Mouse (Mus musculus): ENCODE results near the gene Gm14525. TPM values are rescaled to one million over a fixed set of nuclear protein-coding genes. Genes with fewer than 3 reads are reported as not detected.

Gene Gm14525
- total RNA-seq (2023): not detected

DNA sequence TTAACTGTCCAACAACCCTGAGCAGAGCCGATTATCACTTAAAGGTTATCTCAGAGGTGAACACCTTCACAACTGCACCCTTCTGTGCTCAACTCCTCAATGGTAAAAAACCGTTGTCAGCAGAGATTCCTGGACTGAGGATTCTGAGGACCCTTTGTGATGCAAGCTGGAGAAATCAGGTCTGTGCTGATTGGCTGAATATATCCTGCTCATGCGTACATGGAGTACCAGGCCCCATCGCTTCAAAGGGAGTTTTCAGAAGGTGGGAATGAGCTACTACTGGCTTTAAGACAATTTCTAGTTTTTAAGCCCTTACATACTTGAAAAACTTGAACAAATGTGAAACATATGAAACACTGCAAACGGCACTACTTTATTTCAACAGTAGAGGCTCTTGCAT lies at the start of gene Gm14525:
TSS of gene Gm14525 (minus strand) at position 101 of the 400 bp plus-strand sequence.

Other genes with a start within 250 kb of the Gm14525 start
- not detected for gene Slx, start 157.1 kb downstream of the Gm14525 start, total RNA-seq (2023)
- gene Gm6121, start 233.1 kb upstream of the Gm14525 start, total RNA-seq (2023): not detected